Mouse (Mus musculus): ENCODE measurements around the gene Dpf1. TPM values are rescaled to one million over a fixed set of nuclear protein-coding genes. Genes with fewer than 3 reads are reported as not detected.

Gene Dpf1
- polyA plus RNA-seq, 1 experiment from 2014 or later = 0.29 TPM

- no peak overlapping the region for H3K27ac ChIP-seq
- no peak overlapping the region for H3K4me3 ChIP-seq (ENCODE audit: inconsistent target)
- no peaks in the 10 kb centered on the region for H3K79me2 ChIP-seq (ENCODE audit: inconsistent target)
- WGBS (ENCODE audit: missing documents) = 18% methylated on average over 13 of the region's 13 CpGs
- no peaks in the 10 kb centered on the region for H3K36me3 ChIP-seq (ENCODE audit: inconsistent target)
Observed at GRCm38 (mm10) chr7:29280801-29281200, 22.9 kb upstream of the Dpf1 start.

GRCm38 (mm10) chr7:29281201-29282073 is 22.3 kb upstream of the Dpf1 start, which contains the start of gene Spint2:
Gene Spint2 (minus strand): TSS chr7:29281912.
- no peak within 1 kb of the TSS for H3K4me3 ChIP-seq (ENCODE audit: inconsistent target)
- H3K36me3 ChIP-seq (ENCODE audit: inconsistent target) = no peaks in the 10 kb centered on the region
- no peak within 1 kb of the TSS for H3K27ac ChIP-seq
- no peaks in the 10 kb centered on the region for H3K79me2 ChIP-seq (ENCODE audit: inconsistent target)
- 1% methylated on average over 79 of the region's 80 CpGs for WGBS (ENCODE audit: missing documents)

GRCm38 (mm10) chr7:29282074-29282554 is 21.6 kb upstream of the Dpf1 start:
- H3K4me3 ChIP-seq (ENCODE audit: inconsistent target) = no peak overlapping the region
- 18% methylated on average over 21 of the region's 21 CpGs for WGBS (ENCODE audit: missing documents)
- H3K27ac ChIP-seq = no peak overlapping the region
- no peaks in the 10 kb centered on the region for H3K36me3 ChIP-seq (ENCODE audit: inconsistent target)
- H3K79me2 ChIP-seq (ENCODE audit: inconsistent target) = no peaks in the 10 kb centered on the region

- H3K27ac ChIP-seq = no peak overlapping the region
- no peak overlapping the region for H3K4me3 ChIP-seq (ENCODE audit: inconsistent target)
- H3K36me3 ChIP-seq (ENCODE audit: inconsistent target) = no peaks in the 10 kb centered on the region
- 65% methylated on average over 4 of the region's 4 CpGs for WGBS (ENCODE audit: missing documents)
- no peaks in the 10 kb centered on the region for H3K79me2 ChIP-seq (ENCODE audit: inconsistent target)
Observed at GRCm38 (mm10) chr7:29283876-29284275, 19.9 kb upstream of the Dpf1 start.

- WGBS (ENCODE audit: missing documents) = 96% methylated on average over 6 of the region's 6 CpGs
- Histone ChIP-seq H3K27ac (no peak overlapping the region), H3K36me3 (ENCODE audit: inconsistent target) (no peaks in the 10 kb centered on the region), H3K79me2 (ENCODE audit: inconsistent target) (no peaks in the 10 kb centered on the region), H3K4me3 (ENCODE audit: inconsistent target) (no peak overlapping the region)
Observed at GRCm38 (mm10) chr7:29284523-29284922, 19.2 kb upstream of the Dpf1 start.

- Histone ChIP-seq H3K36me3 (ENCODE audit: inconsistent target) (no peaks in the 10 kb centered on the region), H3K27ac (no peak overlapping the region), H3K4me3 (ENCODE audit: inconsistent target) (no peak overlapping the region), H3K79me2 (ENCODE audit: inconsistent target) (no peaks in the 10 kb centered on the region)
- WGBS (ENCODE audit: missing documents) = 80% methylated on average over 7 of the region's 7 CpGs
Observed at GRCm38 (mm10) chr7:29287481-29287880, 16.3 kb upstream of the Dpf1 start.

- Histone ChIP-seq H3K79me2 (ENCODE audit: inconsistent target) (no peaks in the 10 kb centered on the region), H3K4me3 (ENCODE audit: inconsistent target) (no peak overlapping the region), H3K27ac (no peak overlapping the region), H3K36me3 (ENCODE audit: inconsistent target) (no peaks in the 10 kb centered on the region)
- WGBS (ENCODE audit: missing documents) = 97% methylated on average over 2 of the region's 2 CpGs
Observed at GRCm38 (mm10) chr7:29288079-29288478, 15.7 kb upstream of the Dpf1 start.

GRCm38 (mm10) chr7:29288942-29289638 is 14.7 kb upstream of the Dpf1 start, which contains the start of gene Ppp1r14a:
Gene Ppp1r14a (plus strand): TSS chr7:29289308.
- WGBS (ENCODE audit: missing documents) = 5% methylated on average over 57 of the region's 59 CpGs

GRCm38 (mm10) chr7:29289856-29290255 is 13.9 kb upstream of the Dpf1 start:
- no peaks in the 10 kb centered on the region for H3K36me3 ChIP-seq (ENCODE audit: inconsistent target)
- no peak overlapping the region for H3K27ac ChIP-seq
- no peaks in the 10 kb centered on the region for H3K79me2 ChIP-seq (ENCODE audit: inconsistent target)
- 90% methylated on average over 6 of the region's 6 CpGs for WGBS (ENCODE audit: missing documents)
- no peak overlapping the region for H3K4me3 ChIP-seq (ENCODE audit: inconsistent target)

More at GRCm38 (mm10) chr7:29288942-29289638, 14.7 kb upstream of the Dpf1 start, which contains the start of gene Ppp1r14a:
- no peaks in the 10 kb centered on the region for H3K79me2 ChIP-seq (ENCODE audit: inconsistent target)
- H3K27ac ChIP-seq = no peak within 1 kb of the TSS
- no peak within 1 kb of the TSS; the same call in 1 of the 2 replicates for H3K4me3 ChIP-seq (ENCODE audit: inconsistent target)
- H3K36me3 ChIP-seq (ENCODE audit: inconsistent target) = no peaks in the 10 kb centered on the region

- H3K27ac ChIP-seq = no peak overlapping the region
- WGBS (ENCODE audit: missing documents) = 92% methylated on average over 11 of the region's 11 CpGs
Observed at GRCm38 (mm10) chr7:29290691-29291485, 12.9 kb upstream of the Dpf1 start.

GRCm38 (mm10) chr7:29291616-29292457 is 11.9 kb upstream of the Dpf1 start:
- 68% methylated on average over 7 of the region's 7 CpGs for WGBS (ENCODE audit: missing documents)
- no peaks in the 10 kb centered on the region for H3K36me3 ChIP-seq (ENCODE audit: inconsistent target)
- H3K79me2 ChIP-seq (ENCODE audit: inconsistent target) = no peaks in the 10 kb centered on the region
- no peak overlapping the region for H3K4me3 ChIP-seq (ENCODE audit: inconsistent target)
- no peak overlapping the region for H3K27ac ChIP-seq

More at GRCm38 (mm10) chr7:29290691-29291485, 12.9 kb upstream of the Dpf1 start:
- Histone ChIP-seq H3K4me3 (ENCODE audit: inconsistent target) (no peak overlapping the region), H3K79me2 (ENCODE audit: inconsistent target) (no peaks in the 10 kb centered on the region), H3K36me3 (ENCODE audit: inconsistent target) (no peaks in the 10 kb centered on the region)

- Histone ChIP-seq H3K36me3 (ENCODE audit: inconsistent target) (no peaks in the 10 kb centered on the region), H3K4me3 (ENCODE audit: inconsistent target) (no peak overlapping the region), H3K79me2 (ENCODE audit: inconsistent target) (no peaks in the 10 kb centered on the region), H3K27ac (no peak overlapping the region)
- WGBS (ENCODE audit: missing documents) = 57% methylated on average over 8 of the region's 8 CpGs
Observed at GRCm38 (mm10) chr7:29292458-29293098, 11.2 kb upstream of the Dpf1 start.
